7 mouse cellular contexts compared by ENCODE assay signal in the genomic region with DNA sequence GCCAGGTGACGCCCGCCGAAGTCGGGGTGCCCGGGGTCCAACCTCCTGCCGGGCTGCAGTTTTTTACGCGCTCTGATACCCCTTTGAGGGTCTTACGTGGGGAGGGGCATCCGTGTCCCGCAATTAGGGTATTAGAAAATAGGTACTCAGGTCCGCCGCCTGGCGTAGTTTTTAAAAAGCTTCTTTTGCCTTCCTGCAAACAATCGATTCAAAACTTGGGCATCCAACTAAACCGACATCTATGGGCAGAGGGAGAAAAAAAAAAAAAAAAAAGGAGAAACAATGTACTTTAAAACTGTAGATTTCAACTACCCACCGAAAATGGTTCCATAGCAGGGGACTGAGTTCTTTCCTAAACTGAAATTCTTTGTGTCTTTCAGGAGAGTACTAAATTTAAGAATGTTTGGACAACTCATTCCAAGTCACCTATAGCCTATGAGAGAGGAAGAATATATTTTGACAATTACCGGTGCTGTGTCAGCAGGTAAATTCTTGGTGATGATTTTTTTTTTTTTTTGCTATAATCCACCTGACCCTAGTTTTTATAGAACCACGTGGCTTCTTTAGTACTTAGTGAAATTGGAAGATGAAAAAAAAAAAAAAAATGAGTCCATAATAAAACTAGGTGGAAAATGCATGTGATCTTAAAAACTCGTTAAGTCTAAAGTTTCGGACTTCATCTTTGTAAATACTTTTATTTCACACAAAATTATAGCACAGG. TPM values are rescaled to one million over a fixed set of nuclear protein-coding genes. Genes with fewer than 3 reads are reported as not detected.
DNase-seq lines count a peak whose midpoint lies in the region; ATAC-seq and TF ChIP-seq lines count a peak whose summit lies in the region.

No protein-coding gene starts in this region.

- no peak for TF ChIP-seq CTCF in embryonic fibroblast, embryonic 13.5 days (IDR thresholded peaks at IDR 0.05; ENCODE audit: borderline replicate concordance, insufficient read depth, low read length)

- 14% methylated on average over 21 of the region's 21 CpGs for WGBS in neural tube, embryonic 11.5 days
- WGBS in limb, embryonic 12.5 days, result 11% methylated on average over 21 of the region's 21 CpGs
- 11% methylated on average over 21 of the region's 21 CpGs for WGBS in stomach, embryonic 15.5 days

- no peaks in the 10 kb centered on the region for H3K9me3 ChIP-seq in neural tube, embryonic 11.5 days (ENCODE audit: control insufficient read depth, low read length)
- no peaks in the 10 kb centered on the region for H3K9me3 ChIP-seq in limb, embryonic 12.5 days
- H3K9me3 ChIP-seq in stomach, embryonic 15.5 days, result no peaks in the 10 kb centered on the region

- no peak for ATAC-seq in neural tube, embryonic 11.5 days (ENCODE audit: insufficient read depth, low FRiP score, low TSS enrichment)
- no peak for ATAC-seq in limb, embryonic 12.5 days (ENCODE audit: insufficient number of reproducible peaks, insufficient read depth, low FRiP score, low TSS enrichment, low read depth)
- ATAC-seq in stomach, embryonic 15.5 days (ENCODE audit: insufficient read depth, low FRiP score, low read depth), result no peak

- no peak for DNase-seq in neural tube, embryonic 11.5 days (ENCODE audit: low spot score)
- no peak for DNase-seq in neural tube, embryonic 10.5 days (ENCODE audit: extremely low spot score, low spot score)
- no peak for DNase-seq in cerebellum, adult 11 months
- DNase-seq in cerebellum, adult 11-12 months, result no peak

- H3K4me1 ChIP-seq in neural tube, embryonic 11.5 days (ENCODE audit: control insufficient read depth, insufficient read depth, low read length), result peaks cover 9% of the 10 kb centered on the region; the same call in 1 of the 2 replicates
- H3K4me1 ChIP-seq in embryonic fibroblast, embryonic 13.5 days (ENCODE audit: control insufficient read depth, insufficient read depth, low read length), result peaks cover 5% of the 10 kb centered on the region
- peaks cover 12% of the 10 kb centered on the region; the same call in 1 of the 2 replicates for H3K4me1 ChIP-seq in limb, embryonic 12.5 days (replicated peaks)
- H3K4me1 ChIP-seq in stomach, embryonic 15.5 days, result 0 out of 2 replicates have a peak, but pooled peaks cover 5% of the 10 kb centered on the region

- H3K9ac ChIP-seq in neural tube, embryonic 11.5 days (ENCODE audit: low read length), result peak overlapping the region; percentile 84
- H3K9ac ChIP-seq in limb, embryonic 12.5 days (replicated peaks), result peak overlapping the region; percentile 86
- H3K9ac ChIP-seq in stomach, embryonic 15.5 days, result peak overlapping the region; percentile 78

- H3K4me3 ChIP-seq in neural tube, embryonic 11.5 days (ENCODE audit: low read depth, low read length), result peak overlapping the region; percentile 75
- peak overlapping the region; percentile 93 for H3K4me3 ChIP-seq in embryonic fibroblast, embryonic 13.5 days (ENCODE audit: insufficient read depth, low read length)
- peak overlapping the region; percentile 78 for H3K4me3 ChIP-seq in limb, embryonic 12.5 days (replicated peaks)
- H3K4me3 ChIP-seq in stomach, embryonic 15.5 days (replicated peaks), result peak overlapping the region; percentile 73

- H3K4me2 ChIP-seq in neural tube, embryonic 11.5 days (ENCODE audit: low read depth), result peak overlapping the region; percentile 78
- H3K4me2 ChIP-seq in limb, embryonic 12.5 days, result peak overlapping the region; percentile 70
- H3K4me2 ChIP-seq in stomach, embryonic 15.5 days, result peak overlapping the region; percentile 79

- no peak for TF ChIP-seq POLR2A in embryonic fibroblast, embryonic 13.5 days (IDR thresholded peaks at IDR 0.05; ENCODE audit: low read depth, low read length)

- H3K27me3 ChIP-seq in neural tube, embryonic 11.5 days (ENCODE audit: control insufficient read depth, insufficient read depth, low read length), result no peaks in the 10 kb centered on the region
- no peaks in the 10 kb centered on the region for H3K27me3 ChIP-seq in limb, embryonic 12.5 days
- no peaks in the 10 kb centered on the region for H3K27me3 ChIP-seq in stomach, embryonic 15.5 days (replicated peaks)

- peak overlapping the region; percentile 88 for H3K27ac ChIP-seq in neural tube, embryonic 11.5 days (ENCODE audit: low read depth, low read length)
- H3K27ac ChIP-seq in embryonic fibroblast, embryonic 13.5 days (ENCODE audit: insufficient read depth, low read length), result peak overlapping the region; percentile 87; the same call in 1 of the 2 replicates
- H3K27ac ChIP-seq in limb, embryonic 12.5 days, result peak overlapping the region; percentile 93
- H3K27ac ChIP-seq in stomach, embryonic 15.5 days, result peak overlapping the region; percentile 97

- H3K36me3 ChIP-seq in neural tube, embryonic 11.5 days (ENCODE audit: control insufficient read depth, insufficient read depth, low read length), result no peaks in the 10 kb centered on the region
- peaks cover 10% of the 10 kb centered on the region; the same call in 1 of the 2 replicates for H3K36me3 ChIP-seq in limb, embryonic 12.5 days
- H3K36me3 ChIP-seq in stomach, embryonic 15.5 days, result no peaks in the 10 kb centered on the region; the same call in 1 of the 2 replicates

RNA-seq across cellular contexts. Expression of gene Mettl8, which starts 0.9 kb away (rescaled TPM):
- polyA plus RNA-seq in neural tube, embryonic 11.5 days (2014; fragmentation: Nextera tagmentation; extraction: Ambion mirVana), result 21.3 and 21.4 TPM in 2 replicates
- polyA plus RNA-seq in embryonic fibroblast, embryonic 13.5 days (2011; ENCODE audit: insufficient read length, low read depth, missing spikeins), result 8.0 and 9.4 TPM in 2 replicates
- polyA plus RNA-seq in limb, embryonic 12.5 days (2016; fragmentation: Nextera tagmentation; extraction: Ambion mirVana), result 18.1 and 18.7 TPM in 2 replicates
- polyA plus RNA-seq in stomach, embryonic 15.5 days (2015; fragmentation: Nextera tagmentation; extraction: Ambion mirVana), result 15.3 and 16.7 TPM in 2 replicates

RNA-seq across cellular contexts. Expression of gene Dcaf17, which starts 1.1 kb away (rescaled TPM):
- 33.1 and 34.7 TPM in 2 replicates for polyA plus RNA-seq in neural tube, embryonic 11.5 days (2014; fragmentation: Nextera tagmentation; extraction: Ambion mirVana)
- polyA plus RNA-seq in embryonic fibroblast, embryonic 13.5 days (2011; ENCODE audit: insufficient read length, low read depth, missing spikeins), result 10.0 and 18.4 TPM in 2 replicates
- polyA plus RNA-seq in limb, embryonic 12.5 days (2016; fragmentation: Nextera tagmentation; extraction: Ambion mirVana), result 26.2 and 27.6 TPM in 2 replicates
- 39.4 and 42.8 TPM in 2 replicates for polyA plus RNA-seq in stomach, embryonic 15.5 days (2015; fragmentation: Nextera tagmentation; extraction: Ambion mirVana)
